Comparison of ENCODE assay signal across 25 mouse cellular contexts in genomic region chr13:11777726-11778125, GRCm38 (mm10).
"Had no signal": no experiment of that assay in that cellular context is flagged by ENCODE, and none has a peak within 500 bp of the region (broad histone marks: within the 10 kb centered on the region; RNA-seq: fewer than 3 reads in every experiment).

No protein-coding gene starts in this region.

- DNase-seq: gastrocnemius, postnatal 14 days; gastrocnemius, postnatal 36 days; heart, adult 2 months; heart, postnatal 14 days; heart, postnatal 36 days; kidney, adult 11 months; kidney, adult 2 months; kidney, adult 9 months; kidney, postnatal 14 days; kidney, postnatal 36 days; layer of hippocampus, adult 9-11 months; layer of hippocampus, postnatal 36 days; liver; liver, embryonic 13.5 days; liver, postnatal 0 days had no signal

- H3K27ac ChIP-seq: heart, adult 2 months; heart, embryonic 13.5 days; heart, embryonic 15.5 days; hindbrain, embryonic 13.5 days; hindbrain, embryonic 15.5 days; hindbrain, postnatal 0 days; kidney, embryonic 15.5 days; kidney, postnatal 0 days; limb, embryonic 10.5 days; limb, embryonic 12.5 days; liver, embryonic 13.5 days; liver, embryonic 15.5 days had no signal

- H3K4me1 ChIP-seq: hindbrain, embryonic 15.5 days; kidney, embryonic 15.5 days; limb, embryonic 10.5 days; limb, embryonic 12.5 days; liver, embryonic 13.5 days; liver, embryonic 15.5 days had no signal

- H3K4me3 ChIP-seq: heart, adult 2 months; heart, embryonic 13.5 days; heart, embryonic 15.5 days; hindbrain, embryonic 13.5 days; hindbrain, embryonic 15.5 days; kidney, embryonic 15.5 days; limb, embryonic 10.5 days; limb, embryonic 12.5 days; liver, embryonic 13.5 days; liver, embryonic 15.5 days had no signal

- H3K27me3 ChIP-seq: heart, embryonic 13.5 days; heart, embryonic 15.5 days; hindbrain, embryonic 13.5 days; hindbrain, embryonic 15.5 days; kidney, embryonic 15.5 days; limb, embryonic 12.5 days; liver, embryonic 13.5 days; liver, embryonic 15.5 days had no signal
